Mouse (Mus musculus) retina, adult 2 months (tissue): ENCODE measurements around the gene Syne1.

ENCODE experiments used
- DNase-seq: peaks from one replicate; pipeline ENCODE4 v3.0.0-alpha.2; 2012; ENCODE audit warnings: low read depth, low spot score

Gene Syne1

DNA sequence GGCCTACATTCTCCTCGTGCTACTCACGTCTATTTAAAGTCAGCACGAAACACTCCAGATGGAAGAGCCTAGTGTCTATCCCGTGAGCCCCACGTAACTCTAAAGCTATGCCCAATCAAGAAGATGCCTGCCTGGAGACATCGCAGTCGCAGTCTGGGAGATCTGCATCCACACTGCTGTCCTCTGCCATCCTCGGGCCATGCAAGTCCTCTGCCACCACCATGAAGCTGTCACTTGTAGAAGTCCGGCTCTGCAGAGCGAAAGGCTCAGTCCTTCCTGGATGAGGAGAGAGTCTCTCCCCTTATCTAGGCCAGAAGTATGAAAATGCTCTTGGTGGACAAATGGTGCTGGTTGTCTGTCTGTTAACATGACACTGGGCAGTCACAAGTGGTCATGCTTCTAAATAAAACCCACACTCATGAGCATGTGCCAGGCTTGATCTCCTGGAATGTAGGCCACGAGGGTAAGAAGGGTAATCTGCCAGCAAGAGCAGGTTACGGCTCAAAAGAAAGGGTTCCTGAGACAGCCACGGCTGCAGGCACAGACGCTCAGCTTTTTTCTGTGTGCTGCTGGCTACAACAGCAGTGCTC, 482.5 kb downstream of the Syne1 start, which contains the start of gene Gm10097:
Gene Gm10097 (plus strand): TSS at position 517 of the 590 bp plus-strand sequence.
- DNase-seq = peak; percentile 72

DNA sequence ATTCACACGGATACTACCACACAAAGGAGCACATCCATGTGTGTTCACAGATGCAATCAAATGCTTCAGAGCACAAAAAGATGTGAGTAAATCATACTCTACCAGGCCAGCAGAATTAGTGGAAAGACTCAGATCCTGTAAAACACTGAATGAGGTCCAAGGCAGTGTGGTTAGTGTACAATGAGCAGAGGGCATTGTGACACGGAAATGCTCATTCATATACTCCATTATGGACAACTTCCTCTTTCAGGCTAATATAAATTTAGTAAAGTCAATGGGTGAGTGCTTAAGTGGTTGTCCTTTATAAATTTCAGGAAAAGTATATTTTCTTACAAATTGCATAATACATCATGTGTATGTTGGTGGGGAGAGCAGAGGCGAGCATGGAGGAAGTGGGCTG, 484.2 kb downstream of the Syne1 start:
- DNase-seq = no peak

DNA sequence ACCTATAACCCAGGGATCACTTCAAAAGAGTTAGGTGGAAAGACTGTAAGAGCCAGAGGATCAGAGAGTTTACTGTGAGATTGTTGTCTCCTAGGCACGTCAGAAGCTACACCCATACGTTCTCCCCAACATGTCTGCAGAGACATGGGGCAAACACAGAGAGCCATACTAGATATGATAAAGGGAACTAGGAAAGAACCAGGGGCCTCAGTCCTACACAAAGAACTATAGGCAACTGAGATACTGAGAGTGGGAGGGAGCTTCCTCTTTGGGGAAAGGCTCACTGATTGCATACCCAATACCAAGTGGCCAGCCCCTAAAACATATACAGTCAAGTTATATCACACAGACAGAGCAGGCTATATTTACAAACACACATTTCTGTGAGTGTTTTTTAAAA, 491.3 kb downstream of the Syne1 start:
- no peak for DNase-seq

DNA sequence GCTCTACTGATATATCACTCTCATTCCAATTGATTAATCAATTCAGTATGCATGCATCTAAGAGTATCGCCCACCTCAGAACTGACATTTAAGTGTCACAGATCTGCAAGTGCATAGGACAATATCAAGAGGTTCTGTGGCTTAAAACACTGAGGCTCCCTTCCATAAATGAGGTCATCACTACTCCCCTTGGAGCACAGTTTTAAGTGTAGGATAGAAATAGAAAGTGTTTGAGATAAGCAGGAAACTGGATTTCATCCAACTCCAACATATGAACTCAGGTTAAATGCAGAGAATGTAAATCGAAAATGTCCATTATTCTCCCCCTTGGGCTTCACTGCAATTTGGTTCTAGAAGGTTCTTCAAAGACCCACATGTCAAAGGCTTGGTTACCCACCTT, 492.4 kb downstream of the Syne1 start:
- DNase-seq = no peak

DNA sequence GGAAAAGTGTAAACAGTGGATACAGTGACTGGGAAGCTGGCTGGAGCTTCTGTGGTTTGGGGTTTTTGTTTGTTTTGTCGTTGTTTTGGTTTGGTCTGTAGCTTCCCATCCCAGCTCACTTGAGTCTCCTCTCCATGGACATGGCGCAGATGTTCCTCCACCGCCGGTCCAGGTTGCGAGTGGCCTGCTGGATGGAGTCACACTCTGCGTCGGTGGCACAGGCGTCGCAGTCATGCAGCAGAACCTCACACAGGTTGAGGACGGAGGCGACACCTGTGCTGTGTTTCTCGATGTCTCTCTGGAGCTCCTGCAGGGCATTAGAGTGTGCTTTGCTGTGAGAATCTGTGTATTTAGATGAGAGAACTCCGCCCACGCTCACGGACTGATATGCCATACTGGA, 493.6 kb downstream of the Syne1 start:
- DNase-seq = no peak

DNA sequence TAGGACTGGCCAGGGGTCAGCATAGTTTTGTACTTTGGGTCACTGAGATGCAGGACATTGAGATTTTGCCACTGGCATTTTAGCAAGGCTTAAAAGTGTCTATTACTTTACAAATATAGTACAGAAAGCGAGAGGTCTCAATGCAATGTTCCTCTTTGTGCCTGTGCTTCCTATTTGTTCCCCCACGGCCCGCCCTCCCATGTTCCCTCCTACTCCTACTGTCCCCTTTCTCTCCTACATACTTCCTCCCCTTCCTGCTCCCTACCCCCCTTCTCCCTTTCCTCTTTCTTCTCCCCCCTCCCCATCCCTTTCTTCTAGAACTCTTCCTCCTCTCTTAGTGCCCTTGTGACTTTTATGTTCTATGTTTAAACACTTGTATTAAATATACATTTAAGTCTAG, 494.3 kb downstream of the Syne1 start:
- DNase-seq = no peak

DNA sequence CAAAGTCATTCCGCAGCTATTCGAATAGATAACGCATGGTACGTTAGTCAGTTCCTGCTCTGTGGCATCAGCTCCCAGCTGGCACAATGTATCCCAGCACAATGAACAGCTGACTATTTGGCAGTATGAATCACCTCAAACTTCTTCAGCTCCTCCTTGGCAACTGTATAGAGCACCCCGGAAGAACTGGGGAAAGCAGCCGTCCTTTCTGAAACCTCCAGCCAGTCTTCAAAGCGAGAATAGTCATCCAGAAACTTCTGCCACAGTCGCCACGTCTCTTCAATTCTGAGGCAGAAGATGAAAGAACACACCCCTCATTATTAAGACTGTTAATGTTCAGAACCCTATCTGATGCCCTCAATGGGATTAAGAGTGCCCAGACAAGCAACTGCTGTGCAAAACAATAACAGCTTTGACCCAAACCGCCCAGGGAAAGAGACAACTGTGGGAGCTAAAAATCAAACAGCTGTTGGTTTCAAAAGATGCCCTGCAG, 495.0 kb downstream of the Syne1 start:
- DNase-seq = no peak

DNA sequence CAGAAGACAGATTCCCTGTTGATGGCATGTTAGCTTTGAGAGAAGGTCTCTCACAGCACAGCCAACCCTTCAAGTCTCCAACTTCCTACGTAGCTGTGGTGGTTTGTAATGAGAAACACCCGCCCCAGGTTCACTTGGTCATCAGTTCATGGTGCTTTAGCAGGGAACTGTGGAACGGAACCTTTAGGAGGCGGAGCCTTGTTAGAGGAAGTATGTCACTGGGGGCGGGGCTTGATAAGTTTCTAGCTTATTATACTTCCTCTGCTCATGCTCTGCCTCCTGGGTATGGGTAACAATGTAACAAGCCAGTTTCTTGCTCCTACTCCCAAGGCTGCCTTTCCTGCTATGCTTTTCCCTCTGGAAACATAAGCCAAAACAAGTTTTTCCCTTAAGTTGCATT, 505.6 kb downstream of the Syne1 start:
- no peak for DNase-seq

DNA sequence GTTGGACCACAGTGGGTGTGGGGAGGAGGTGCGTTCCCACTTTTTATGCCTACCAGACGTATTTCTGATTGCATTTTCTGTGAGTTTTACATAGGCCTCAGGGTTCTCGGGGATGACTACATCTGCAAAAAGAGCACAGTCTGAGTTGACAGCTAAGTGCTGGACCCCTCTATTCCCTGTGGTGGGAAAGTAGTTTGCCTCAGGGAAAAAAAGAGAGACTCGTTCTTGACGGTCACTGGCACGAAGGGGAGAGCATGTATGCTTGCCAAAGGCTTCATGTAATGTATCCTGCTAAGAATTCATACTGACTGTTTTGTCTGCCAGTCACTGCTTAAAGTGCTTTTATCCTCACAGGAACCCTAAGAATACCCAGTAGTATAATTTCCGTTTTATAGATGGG, 506.1 kb downstream of the Syne1 start:
- no peak for DNase-seq

DNA sequence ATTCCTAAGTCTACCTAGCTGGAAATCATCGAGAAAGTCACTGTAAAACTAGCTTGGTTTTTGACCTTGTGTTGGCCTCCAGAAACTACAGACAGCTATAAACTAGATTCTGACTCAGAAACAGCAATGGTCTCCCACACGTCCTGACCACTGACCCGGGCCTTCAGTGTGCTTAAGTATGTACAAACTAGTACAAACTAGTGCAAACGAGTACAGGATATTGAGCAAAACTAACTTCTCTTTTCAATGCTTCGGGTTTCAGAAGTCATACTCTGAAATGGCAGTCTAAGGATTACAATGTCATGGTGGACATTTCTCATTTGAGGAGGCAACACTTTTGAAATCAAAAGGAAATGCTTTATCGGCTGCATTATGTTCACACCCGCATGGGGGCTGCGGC, 506.8 kb downstream of the Syne1 start:
- no peak for DNase-seq

DNA sequence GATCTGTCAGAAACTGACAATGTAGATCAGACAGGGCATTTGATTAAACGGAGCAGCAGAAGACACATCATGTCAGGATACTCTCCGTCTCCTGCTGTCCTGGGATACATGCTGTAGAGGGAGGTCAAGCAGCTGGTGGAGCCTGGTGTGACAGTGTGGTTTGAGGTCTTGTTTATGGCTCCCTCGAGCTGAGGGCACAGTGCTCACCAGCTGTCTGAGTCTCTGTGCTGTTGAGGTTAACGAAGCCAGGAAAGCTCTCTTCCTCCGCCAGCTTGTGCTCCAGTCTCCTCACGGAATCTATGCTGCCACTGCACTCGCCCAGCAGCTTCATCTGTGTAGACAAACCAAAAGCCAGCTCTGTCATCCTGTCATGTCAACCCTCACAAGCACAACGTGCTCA, 510.0 kb downstream of the Syne1 start:
- no peak for DNase-seq

DNA sequence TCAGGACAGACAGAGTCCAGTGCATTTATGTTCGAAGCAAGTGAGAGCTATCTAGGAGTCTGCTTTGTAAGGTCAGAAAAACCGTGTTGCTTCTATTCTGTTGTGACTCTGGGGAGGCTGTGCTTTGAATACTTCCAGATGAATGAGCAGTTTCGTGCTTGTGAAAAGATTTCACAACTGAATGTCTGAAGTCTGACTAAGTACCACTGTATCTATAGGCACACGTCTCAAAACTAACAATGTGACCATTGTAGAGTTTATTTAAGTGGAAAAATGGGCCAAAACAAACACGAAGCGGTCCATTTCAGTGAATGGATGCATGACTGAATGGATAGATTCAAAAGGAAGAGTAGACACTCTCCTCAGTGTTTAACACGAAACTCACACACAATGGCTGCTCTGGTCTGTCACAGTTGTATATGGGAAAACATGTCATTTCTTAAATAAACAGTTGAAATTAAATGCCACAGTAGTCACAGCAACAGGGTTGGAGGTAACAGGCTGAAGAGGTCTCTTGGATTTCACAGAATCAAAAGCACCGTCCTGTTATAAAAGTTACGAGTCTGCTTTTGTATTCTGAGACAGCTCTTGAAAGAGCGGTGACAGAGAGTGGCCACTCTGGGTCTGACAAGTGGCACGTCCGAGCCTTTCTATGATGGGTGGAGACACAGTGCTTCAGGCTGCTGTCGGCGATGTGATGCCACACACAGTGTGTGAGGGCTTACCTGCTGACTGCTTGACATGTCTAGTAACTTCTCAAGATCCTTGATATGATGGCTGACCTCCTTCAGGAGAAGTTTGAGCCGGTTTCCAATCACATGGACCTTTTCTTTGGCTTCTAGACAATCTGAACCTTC, 518.9 kb downstream of the Syne1 start:
- no peak for DNase-seq

DNA sequence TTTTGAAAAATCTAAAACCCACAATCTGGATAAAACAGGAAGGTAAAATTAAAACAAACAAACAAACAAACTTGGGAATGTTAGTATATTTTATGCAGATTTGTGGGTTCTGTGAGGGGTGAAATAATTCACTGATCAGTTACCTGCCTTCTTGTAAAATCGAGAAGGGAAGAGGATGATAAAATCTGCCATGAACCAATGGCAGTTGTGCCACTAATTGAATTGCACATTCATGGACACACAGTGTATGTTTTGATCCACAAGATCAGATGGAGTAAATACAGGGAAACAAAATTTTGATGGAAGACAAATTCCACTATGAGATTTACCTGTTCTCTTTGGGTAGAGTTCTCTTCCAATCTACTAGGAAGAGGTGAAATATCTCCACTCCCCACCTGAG, 521.4 kb downstream of the Syne1 start:
- DNase-seq = no peak

DNA sequence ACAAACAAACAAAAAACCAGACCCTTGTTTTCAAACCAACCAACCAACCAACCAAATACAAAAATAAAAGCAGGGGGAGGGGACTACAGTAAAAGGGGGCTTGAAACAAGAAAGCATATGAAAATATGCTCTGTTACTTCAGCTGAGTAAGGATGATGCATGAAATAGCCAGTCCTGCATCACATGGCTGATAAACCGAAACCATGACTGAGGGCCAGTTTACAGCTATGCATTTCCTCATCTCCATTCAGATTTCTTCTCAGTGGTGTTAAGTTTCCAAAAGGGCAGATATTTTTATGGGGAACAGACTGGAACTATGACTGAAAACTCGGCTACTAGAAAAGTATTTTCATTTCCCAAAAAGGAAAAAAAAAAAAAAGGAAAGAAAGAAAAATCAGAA, 522.1 kb downstream of the Syne1 start:
- no peak for DNase-seq

DNA sequence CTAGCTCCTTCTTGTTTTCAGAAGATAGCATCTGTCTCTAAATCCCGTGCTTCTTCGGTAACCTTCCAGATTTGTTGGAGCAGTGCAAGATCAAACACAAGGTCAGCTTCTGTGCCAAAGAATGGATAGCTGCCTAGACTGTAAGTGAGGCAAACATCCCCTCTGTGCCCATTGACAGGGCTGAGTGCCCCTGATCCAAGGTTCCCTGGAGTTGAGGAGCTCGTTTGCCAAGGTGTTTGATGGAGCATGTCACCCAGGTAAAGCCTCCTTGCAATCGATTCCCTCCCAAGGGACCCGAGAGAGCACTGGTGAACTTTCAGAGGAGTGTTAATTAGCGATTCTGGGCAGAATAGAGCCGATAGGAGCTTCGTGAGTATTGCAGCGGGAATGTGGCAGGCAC, 523.0 kb downstream of the Syne1 start:
- DNase-seq = no peak

DNA sequence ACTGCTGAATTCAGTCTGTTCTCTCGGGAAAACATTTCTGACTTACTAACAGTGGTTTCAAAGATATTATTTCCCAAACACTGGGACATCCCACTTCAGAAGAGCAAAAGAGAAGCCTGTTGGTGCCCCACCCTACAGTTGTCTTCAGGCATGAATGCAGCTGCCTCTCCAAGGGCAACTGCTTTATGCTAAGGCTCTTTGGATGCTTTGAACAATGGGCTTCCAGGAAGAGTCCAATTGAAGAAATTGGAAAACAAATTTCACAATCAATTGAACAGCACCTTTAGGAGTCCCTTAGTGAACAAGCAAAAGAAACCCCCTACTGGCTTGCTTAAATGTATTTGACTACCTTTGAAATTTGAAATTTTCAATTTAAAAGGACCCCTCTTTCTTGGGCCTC, 524.1 kb downstream of the Syne1 start:
- no peak for DNase-seq

DNA sequence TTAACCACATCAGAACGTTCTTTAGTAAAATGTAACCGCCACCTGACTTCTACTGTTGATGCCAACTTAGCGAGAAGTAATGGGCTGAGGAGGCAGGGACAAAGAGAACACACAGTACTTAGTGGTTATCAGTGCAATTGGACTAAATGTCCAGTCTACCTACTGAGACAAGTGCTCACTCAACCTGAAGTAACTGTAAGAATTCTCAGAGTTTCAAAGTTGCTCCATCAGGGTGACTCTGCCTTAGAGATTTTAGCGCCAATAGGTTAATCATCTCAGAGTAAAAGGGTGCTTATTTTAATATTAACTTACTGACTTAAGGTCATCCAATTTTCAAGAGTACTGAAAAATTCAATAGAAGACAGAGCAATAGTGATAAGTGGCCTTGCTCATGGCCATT, 525.4 kb downstream of the Syne1 start:
- no peak for DNase-seq

DNA sequence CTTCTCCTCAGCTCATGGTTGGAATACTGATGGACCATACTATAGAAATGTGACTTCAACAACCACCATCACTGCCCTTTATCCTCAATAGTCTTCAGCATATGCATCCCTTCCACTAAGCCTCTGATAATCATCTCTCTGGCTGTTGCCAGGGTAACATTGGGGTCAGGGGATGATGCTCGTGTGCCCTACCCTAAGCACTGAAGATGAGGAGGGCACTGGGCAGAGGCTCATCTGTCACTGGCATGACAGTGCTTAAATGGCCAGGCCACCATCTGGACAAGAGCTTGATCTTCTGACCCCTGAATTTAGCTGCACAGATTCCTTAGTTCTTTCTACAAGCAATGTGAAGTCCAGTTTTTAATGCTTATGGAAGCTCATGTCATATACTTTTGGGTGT, 534.1 kb downstream of the Syne1 start:
- DNase-seq = no peak

DNA sequence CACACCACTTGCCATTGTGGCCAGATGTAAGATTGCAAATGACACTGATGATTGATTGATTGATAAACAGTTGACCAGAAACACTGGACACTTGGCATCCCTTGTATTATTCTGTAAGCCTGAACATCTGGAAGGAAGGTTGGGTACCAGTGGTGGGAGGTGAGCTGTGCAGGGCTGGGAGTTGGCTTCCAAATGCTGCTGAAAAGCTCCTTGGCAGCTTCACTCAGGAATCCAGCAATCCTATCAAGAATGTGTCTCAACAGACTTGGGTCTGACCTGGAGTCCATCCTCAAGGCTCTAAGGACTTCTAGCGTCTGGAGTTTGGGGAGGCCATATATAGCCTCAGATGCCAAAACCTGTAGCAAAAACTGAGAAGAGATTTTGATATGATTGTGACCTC, 536.3 kb downstream of the Syne1 start:
- DNase-seq = no peak

DNA sequence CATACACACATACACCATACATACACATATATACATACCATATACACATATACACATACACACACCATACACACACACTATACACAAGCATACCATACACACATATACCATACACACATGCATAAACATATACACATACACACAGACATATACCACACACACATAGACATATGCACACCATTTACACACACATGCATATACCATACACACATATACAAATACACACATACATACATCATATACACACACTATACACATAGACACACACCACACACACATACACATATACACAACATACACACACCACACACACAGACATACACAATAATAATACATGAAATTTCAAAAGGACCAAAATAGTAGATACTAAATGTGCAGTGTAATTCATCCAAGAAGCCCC, 539.3 kb downstream of the Syne1 start:
- DNase-seq = no peak

DNA sequence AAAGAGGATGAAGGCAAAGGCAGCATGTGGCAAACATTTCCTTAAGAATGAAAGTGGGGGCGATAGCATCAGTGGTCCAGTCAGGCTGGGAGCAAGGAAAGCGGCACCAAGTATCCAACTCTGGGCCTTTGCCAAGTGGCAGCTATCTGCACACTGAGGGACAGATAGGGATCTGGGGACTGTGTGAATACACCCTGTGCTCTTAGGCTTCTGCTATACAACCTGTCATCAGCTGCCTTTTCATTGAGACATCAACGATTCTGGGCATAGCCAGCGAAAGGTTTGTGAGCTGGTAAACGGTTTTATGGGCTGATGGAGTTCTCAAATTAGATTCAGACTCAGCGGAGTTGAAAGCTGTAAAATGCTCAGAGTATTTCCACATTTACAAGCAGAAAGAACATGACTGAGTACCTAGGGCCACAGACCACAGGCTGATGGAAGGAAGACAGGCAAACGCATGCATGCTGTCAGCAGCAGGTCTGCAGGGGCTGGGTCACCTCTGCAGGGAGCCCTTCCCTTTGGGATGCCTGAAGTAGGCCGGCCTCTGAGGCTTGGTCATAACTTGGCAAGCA, 542.4 kb downstream of the Syne1 start:
- DNase-seq = no peak

DNA sequence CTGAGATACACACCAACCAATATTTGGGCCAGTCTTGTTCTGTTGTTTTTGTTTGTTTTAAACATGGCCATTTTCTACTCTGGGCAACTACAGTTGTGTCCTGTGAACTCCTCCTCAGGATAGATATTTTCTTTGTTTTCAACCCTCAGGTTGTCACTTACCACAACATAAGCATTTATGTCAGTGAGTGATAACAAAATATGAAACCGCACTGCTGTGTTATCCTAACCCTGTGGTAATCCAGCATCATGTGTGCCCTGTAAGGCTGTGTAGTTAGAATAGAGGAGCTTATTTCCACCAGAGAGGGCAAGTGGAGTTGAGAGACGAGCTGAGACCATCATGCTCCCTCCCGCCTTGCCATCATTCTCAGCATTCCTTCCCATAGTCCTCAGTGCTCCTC, 554.7 kb downstream of the Syne1 start:
- no peak for DNase-seq

DNA sequence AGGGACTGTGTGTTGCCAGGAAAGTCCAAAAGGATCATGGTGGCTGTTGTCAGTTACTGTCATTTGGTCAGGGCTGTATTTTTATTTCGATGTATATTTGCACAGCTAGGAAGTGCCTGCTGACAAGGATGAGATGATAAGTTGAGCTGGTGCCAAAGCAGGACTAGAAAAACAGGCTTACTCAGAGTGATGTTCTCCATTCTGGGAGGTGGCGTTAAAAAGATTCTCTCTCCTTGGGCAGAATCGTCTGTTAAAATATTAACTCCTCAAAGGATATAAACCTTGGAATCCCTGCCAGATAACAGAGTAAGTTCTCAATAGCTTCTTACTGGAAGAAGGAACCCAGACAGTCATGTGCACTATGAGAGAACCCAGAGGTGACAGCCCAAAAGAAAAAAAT, 557.5 kb downstream of the Syne1 start:
- no peak for DNase-seq
